Mouse (Mus musculus) liver, embryonic 11.5 days (tissue): Measurements from ENCODE around the gene Tmf1. TPM values are rescaled to one million over a fixed set of nuclear protein-coding genes. Genes with fewer than 3 reads are reported as not detected.
A peak's percentile ranks its signal among the peaks of the same experiment; 100 is the strongest.

Experiments used
- ATAC-seq: fragments of 200-750 bp; cut with Nextera tagmentation; replicated peaks from 2 replicates; pipeline ENCODE4 v1.8.0; 2017; ENCODE audit warnings: moderate number of reproducible peaks, mild to moderate bottlenecking, moderate TSS enrichment, moderate library complexity; ENCODE audit not compliant: low FRiP score
- DNase-seq: peaks from one replicate; pipeline ENCODE4 v3.0.0-alpha.2; 2017; ENCODE audit warnings: low spot score
- H3K27ac ChIP-seq: fragments of 300-500 bp; sonication (generic); 2 replicates; pipeline ENCODE4 v1.5.1; 2014; ENCODE audit warnings: mild to moderate bottlenecking, low read depth, low read length, control low read depth
- H3K27me3 ChIP-seq: fragments of 300-500 bp; sonication (generic); replicated peaks from 2 replicates; pipeline ENCODE4 v1.6.1; 2014; ENCODE audit warnings: low read length, mixed read lengths; ENCODE audit not compliant: control insufficient read depth, insufficient read depth
- H3K36me3 ChIP-seq: fragments of 300-500 bp; sonication (generic); 2 replicates; pipeline ENCODE4 v1.6.1; 2014; ENCODE audit warnings: mild to moderate bottlenecking, low read length, moderate library complexity, mixed read lengths; ENCODE audit not compliant: control insufficient read depth, insufficient read depth
- H3K4me1 ChIP-seq: fragments of 300-500 bp; sonication (generic); replicated peaks from 2 replicates; pipeline ENCODE4 v1.6.1; 2014; ENCODE audit warnings: low read length, mixed read lengths; ENCODE audit not compliant: control insufficient read depth, insufficient read depth
- H3K4me2 ChIP-seq: fragments of 300-500 bp; sonication (generic); 2 replicates; pipeline ENCODE4 v1.6.1; 2014; ENCODE audit warnings: mild to moderate bottlenecking, control low read depth, moderate library complexity
- H3K4me3 ChIP-seq: fragments of 300-500 bp; sonication (generic); 2 replicates; pipeline ENCODE4 v1.5.1; 2014; ENCODE audit warnings: low read depth, low read length, control low read depth
- H3K9ac ChIP-seq: fragments of 300-500 bp; sonication (generic); 2 replicates; pipeline ENCODE4 v1.6.1; 2014; ENCODE audit warnings: low read depth, low read length, control low read depth
- H3K9me3 ChIP-seq: fragments of 300-500 bp; sonication (generic); 2 replicates; pipeline ENCODE4 v1.6.1; 2016; ENCODE audit warnings: low read length, inconsistent platforms, mixed read lengths; ENCODE audit not compliant: control insufficient read depth
- WGBS: fragments of 180-500 bp; shearing (Covaris S2); extraction: QIAGEN DNeasy Blood & Tissue Kit; methylation state at CpG from one replicate; pipeline ENCODE4 v1.1.7; 2014; 5-methylcytosine and 5-hydroxymethylcytosine counted together
- polyA plus RNA-seq: library from polyadenylated mRNA; unstranded; fragments of >200 nt; fragmentation: Nextera tagmentation; extraction: Ambion mirVana; gene quantifications from 2 replicates; pipeline ENCODE4 v1.2.1, GENCODE M21; 2014

Gene Tmf1
- polyA plus RNA-seq, 1 experiment from 2014 or later: 21.8 TPM

GRCm38 (mm10) chr6:97106777-97107176, 72.1 kb downstream of the Tmf1 start:
- 13% methylated on average over 2 of the region's 2 CpGs for WGBS
- ATAC-seq: peak; percentile 54; the same call in 1 of the 2 replicates

DNA sequence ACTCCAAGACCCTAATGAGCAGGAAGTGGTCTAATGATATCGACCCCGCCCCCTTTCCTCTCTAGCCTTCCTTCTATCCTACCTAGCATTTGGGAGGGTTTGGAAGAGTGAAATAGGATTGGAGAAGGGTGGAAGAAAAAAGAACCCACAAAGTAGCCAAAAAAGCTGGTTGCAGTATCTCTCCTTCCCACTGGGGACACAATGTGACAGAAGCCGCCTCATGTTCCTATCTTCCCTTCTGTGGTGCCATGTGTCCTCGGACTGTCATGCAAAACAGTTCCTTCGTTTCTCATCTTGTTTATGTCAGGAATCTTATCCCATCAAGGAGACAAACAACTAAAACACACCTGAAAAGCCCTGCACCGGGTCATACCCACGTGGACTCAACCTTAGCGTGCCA, 72.8 kb downstream of the Tmf1 start:
- Histone ChIP-seq H3K4me3 (no peak overlapping the region), H3K27ac (no peak overlapping the region), H3K4me1 (no peaks in the 10 kb centered on the region), H3K9me3 (no peaks in the 10 kb centered on the region), H3K4me2 (no peak overlapping the region), H3K36me3 (no peaks in the 10 kb centered on the region), H3K9ac (no peak overlapping the region), H3K27me3 (peaks cover 18% of the 10 kb centered on the region)
- WGBS: 66% methylated on average over 8 of the region's 8 CpGs
- DNase-seq (no peak), ATAC-seq (no peak)

More at GRCm38 (mm10) chr6:97106777-97107176, 72.1 kb downstream of the Tmf1 start:
- Histone ChIP-seq H3K36me3 (no peaks in the 10 kb centered on the region), H3K4me1 (no peaks in the 10 kb centered on the region), H3K9me3 (no peaks in the 10 kb centered on the region), H3K4me2 (no peak overlapping the region), H3K4me3 (no peak overlapping the region), H3K27ac (no peak overlapping the region), H3K27me3 (peaks cover 16% of the 10 kb centered on the region), H3K9ac (no peak overlapping the region)
- no peak for DNase-seq

- H3K4me3 ChIP-seq: no peak overlapping the region
- no peak for DNase-seq
- no peaks in the 10 kb centered on the region for H3K4me1 ChIP-seq
- no peaks in the 10 kb centered on the region for H3K36me3 ChIP-seq
- H3K9me3 ChIP-seq: no peaks in the 10 kb centered on the region
- ATAC-seq: no peak; the same call in 1 of the 2 replicates
- WGBS: 68% methylated on average over 7 of the region's 7 CpGs
- H3K27me3 ChIP-seq: peaks cover 21% of the 10 kb centered on the region
- no peak overlapping the region for H3K4me2 ChIP-seq
- no peak overlapping the region for H3K27ac ChIP-seq
- no peak overlapping the region for H3K9ac ChIP-seq
Measured at GRCm38 (mm10) chr6:97104264-97104852, 74.6 kb downstream of the Tmf1 start.

Other genes starting within 250 kb of the Tmf1 start
- gene Fam19a4, start 118.7 kb downstream of the Tmf1 start, polyA plus RNA-seq: not detected in 2 replicates
- 4.9 and 5.6 TPM in 2 replicates for gene Eogt, start 29.9 kb downstream of the Tmf1 start, polyA plus RNA-seq
- gene Uba3, start 26.5 kb upstream of the Tmf1 start, polyA plus RNA-seq: 60.5 and 65.3 TPM in 2 replicates
- gene Arl6ip5, start 31.6 kb upstream of the Tmf1 start, polyA plus RNA-seq: 36.4 and 38.6 TPM in 2 replicates
- 0.08 TPM in 1 of 2 replicates, not detected in the other for gene Lmod3, start 73.6 kb upstream of the Tmf1 start, polyA plus RNA-seq